Mouse (Mus musculus): Measurements from ENCODE around the gene Nudt7. TPM values are rescaled to one million over a fixed set of nuclear protein-coding genes. Genes with fewer than 3 reads are reported as not detected.

Gene Nudt7
- total and polyA plus RNA-seq, 2 experiments from 2014 or later, result 3.3 to 7.4 TPM

DNA sequence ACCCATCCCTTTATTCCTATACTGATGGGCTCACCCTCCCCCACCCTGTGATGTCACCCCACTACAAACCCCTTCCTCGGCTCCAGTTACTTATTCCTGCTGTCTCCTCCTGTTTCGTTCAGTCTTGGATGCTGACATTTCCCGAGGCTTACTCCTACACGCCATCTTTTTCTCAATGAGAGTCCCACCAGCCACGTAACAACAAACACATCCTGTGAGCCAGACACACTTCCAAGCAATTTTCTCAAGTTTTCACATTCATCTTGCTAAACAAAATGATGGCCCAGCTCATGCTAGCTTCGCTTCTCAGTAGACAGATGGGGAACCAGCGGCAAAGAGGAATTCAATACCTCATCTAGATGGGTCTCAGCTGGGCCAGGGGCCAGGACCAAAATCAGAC, 30.0 kb upstream of the Nudt7 start:
- H3K27me3 ChIP-seq (ENCODE audit: insufficient read depth, low read length), result no peaks in the 10 kb centered on the region
- no peaks in the 10 kb centered on the region for H3K4me1 ChIP-seq (ENCODE audit: insufficient read depth, low read length)
- H3K9ac ChIP-seq (replicated peaks; ENCODE audit: low read length), result no peak overlapping the region
- no peaks in the 10 kb centered on the region for H3K9me3 ChIP-seq (ENCODE audit: low read length)
- H3K4me3 ChIP-seq (ENCODE audit: low read length), result no peak overlapping the region
- no peaks in the 10 kb centered on the region for H3K36me3 ChIP-seq (ENCODE audit: insufficient read depth, low read length)
- no peak overlapping the region for H3K4me2 ChIP-seq (ENCODE audit: low read depth, low read length)
- H3K27ac ChIP-seq, result no peak overlapping the region
- 86% methylated on average over 7 of the region's 7 CpGs for WGBS
- no peak for TF ChIP-seq CTCF (IDR thresholded peaks at IDR 0.05; ENCODE audit: low read depth)
- ATAC-seq (no peak), DNase-seq (ENCODE audit: low spot score) (no peak)

GRCm38 (mm10) chr8:114105971-114106370, 27.4 kb upstream of the Nudt7 start:
- DNase-seq (ENCODE audit: low spot score) (no peak), ATAC-seq (no peak)
- H3K9me3 ChIP-seq (ENCODE audit: low read length), result no peaks in the 10 kb centered on the region
- no peak for TF ChIP-seq CTCF (IDR thresholded peaks at IDR 0.05; ENCODE audit: low read depth)
- H3K27ac ChIP-seq, result no peak overlapping the region
- no peak overlapping the region for H3K4me2 ChIP-seq (ENCODE audit: low read depth, low read length)
- WGBS, result 81% methylated on average over 5 of the region's 5 CpGs
- peaks cover 10% of the 10 kb centered on the region; the same call in 1 of the 2 replicates for H3K4me1 ChIP-seq (ENCODE audit: insufficient read depth, low read length)
- no peak overlapping the region for H3K4me3 ChIP-seq (ENCODE audit: low read length)
- no peak overlapping the region for H3K9ac ChIP-seq (replicated peaks; ENCODE audit: low read length)
- H3K36me3 ChIP-seq (ENCODE audit: insufficient read depth, low read length), result no peaks in the 10 kb centered on the region
- H3K27me3 ChIP-seq (ENCODE audit: insufficient read depth, low read length), result no peaks in the 10 kb centered on the region

DNA sequence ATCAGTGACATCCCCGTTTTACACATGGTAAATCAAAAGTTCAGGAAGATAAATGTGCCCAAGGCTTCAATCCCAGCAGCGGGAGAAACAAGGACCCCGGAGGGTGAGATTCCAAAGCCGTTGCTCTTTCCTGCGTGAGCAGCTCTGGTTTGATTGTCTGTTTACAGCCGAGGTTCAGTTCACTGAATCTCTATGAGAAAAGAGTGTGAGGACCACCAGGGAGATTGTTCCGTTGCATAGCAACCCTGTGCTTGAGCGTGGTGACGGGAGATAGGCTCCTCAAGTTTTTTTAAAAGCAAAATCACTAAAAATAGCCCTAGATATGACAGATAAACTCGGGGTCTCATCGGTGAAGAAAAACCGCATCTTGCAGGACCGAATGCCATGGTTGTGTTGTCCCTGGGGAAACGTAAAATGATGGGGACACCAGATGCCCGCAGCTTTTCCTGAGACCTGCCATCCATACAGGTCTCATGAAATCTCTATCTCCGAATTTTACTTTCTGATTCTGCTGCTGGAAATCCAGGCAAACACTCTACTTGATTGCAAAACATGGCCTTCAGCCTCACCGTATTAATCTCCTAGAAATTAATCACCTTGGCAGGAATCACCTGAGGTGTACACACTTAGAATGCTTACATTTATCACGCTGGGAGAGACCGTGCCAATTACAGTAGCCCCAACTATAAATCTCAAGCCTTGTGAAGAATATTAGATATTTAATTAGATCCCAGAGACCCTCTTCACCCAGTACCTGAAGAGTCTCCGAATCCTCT, 23.8 kb upstream of the Nudt7 start:
- Histone ChIP-seq H3K27ac (peak overlapping the region; percentile 67), H3K4me1 (ENCODE audit: insufficient read depth, low read length) (peaks cover 10% of the 10 kb centered on the region; the same call in 1 of the 2 replicates), H3K9ac (replicated peaks; ENCODE audit: low read length) (no peak overlapping the region), H3K4me3 (ENCODE audit: low read length) (no peak overlapping the region), H3K4me2 (ENCODE audit: low read depth, low read length) (peak overlapping the region; percentile 35), H3K27me3 (ENCODE audit: insufficient read depth, low read length) (no peaks in the 10 kb centered on the region), H3K36me3 (ENCODE audit: insufficient read depth, low read length) (no peaks in the 10 kb centered on the region), H3K9me3 (ENCODE audit: low read length) (no peaks in the 10 kb centered on the region)
- ATAC-seq (peak; percentile 71), DNase-seq (ENCODE audit: low spot score) (peak; percentile 78)
- TF ChIP-seq CTCF (IDR thresholded peaks at IDR 0.05; ENCODE audit: low read depth), result no peak
- 39% methylated on average over 20 of the region's 20 CpGs for WGBS

DNA sequence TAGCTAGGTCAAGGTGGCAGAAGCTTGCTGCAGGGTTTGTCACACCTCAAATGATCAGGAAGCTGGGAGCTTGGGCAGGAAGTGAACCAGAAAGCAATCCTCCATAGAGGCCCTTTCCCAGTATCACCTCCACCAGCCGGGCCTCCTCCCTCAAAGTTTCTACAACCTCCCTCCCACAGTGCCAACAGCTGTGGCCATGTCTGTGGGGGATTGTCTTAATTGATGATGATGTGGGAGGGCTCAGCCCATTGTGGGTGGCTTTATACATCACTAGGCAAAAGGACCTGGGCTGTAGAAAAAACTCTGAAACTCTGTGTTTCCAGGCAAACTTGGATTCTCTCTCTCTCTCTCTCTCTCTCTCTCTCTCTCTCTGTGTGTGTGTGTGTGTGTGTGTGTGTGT, 18.3 kb upstream of the Nudt7 start:
- ATAC-seq (no peak), DNase-seq (ENCODE audit: low spot score) (no peak)
- no peak overlapping the region for H3K4me3 ChIP-seq (ENCODE audit: low read length)
- H3K4me1 ChIP-seq (ENCODE audit: insufficient read depth, low read length), result no peaks in the 10 kb centered on the region
- H3K27me3 ChIP-seq (ENCODE audit: insufficient read depth, low read length), result no peaks in the 10 kb centered on the region
- H3K36me3 ChIP-seq (ENCODE audit: insufficient read depth, low read length), result no peaks in the 10 kb centered on the region
- no peak overlapping the region for H3K9ac ChIP-seq (replicated peaks; ENCODE audit: low read length)
- no peak overlapping the region for H3K27ac ChIP-seq
- WGBS, result 19% methylated on average over 1 of the region's 1 CpGs
- no peaks in the 10 kb centered on the region for H3K9me3 ChIP-seq (ENCODE audit: low read length)
- H3K4me2 ChIP-seq (ENCODE audit: low read depth, low read length), result no peak overlapping the region
- no peak for TF ChIP-seq CTCF (IDR thresholded peaks at IDR 0.05; ENCODE audit: low read depth)

GRCm38 (mm10) chr8:114116049-114116448, 17.3 kb upstream of the Nudt7 start:
- no peaks in the 10 kb centered on the region for H3K27me3 ChIP-seq (ENCODE audit: insufficient read depth, low read length)
- 2% methylated on average over 2 of the region's 2 CpGs for WGBS
- no peak for TF ChIP-seq CTCF (IDR thresholded peaks at IDR 0.05; ENCODE audit: low read depth)
- H3K4me2 ChIP-seq (ENCODE audit: low read depth, low read length), result no peak overlapping the region
- DNase-seq (ENCODE audit: low spot score) (peak; percentile 26), ATAC-seq (no peak)
- no peaks in the 10 kb centered on the region for H3K36me3 ChIP-seq (ENCODE audit: insufficient read depth, low read length)
- no peak overlapping the region for H3K4me3 ChIP-seq (ENCODE audit: low read length)
- no peaks in the 10 kb centered on the region for H3K4me1 ChIP-seq (ENCODE audit: insufficient read depth, low read length)
- H3K9me3 ChIP-seq (ENCODE audit: low read length), result no peaks in the 10 kb centered on the region
- no peak overlapping the region for H3K9ac ChIP-seq (replicated peaks; ENCODE audit: low read length)
- no peak overlapping the region for H3K27ac ChIP-seq

GRCm38 (mm10) chr8:114117439-114117838, 15.9 kb upstream of the Nudt7 start:
- ATAC-seq (no peak), DNase-seq (ENCODE audit: low spot score) (no peak)
- no peak overlapping the region for H3K4me3 ChIP-seq (ENCODE audit: low read length)
- TF ChIP-seq CTCF (IDR thresholded peaks at IDR 0.05; ENCODE audit: low read depth), result no peak
- H3K36me3 ChIP-seq (ENCODE audit: insufficient read depth, low read length), result no peaks in the 10 kb centered on the region
- H3K9me3 ChIP-seq (ENCODE audit: low read length), result no peaks in the 10 kb centered on the region
- no peak overlapping the region for H3K9ac ChIP-seq (replicated peaks; ENCODE audit: low read length)
- H3K4me2 ChIP-seq (ENCODE audit: low read depth, low read length), result no peak overlapping the region
- no peaks in the 10 kb centered on the region for H3K27me3 ChIP-seq (ENCODE audit: insufficient read depth, low read length)
- no peaks in the 10 kb centered on the region for H3K4me1 ChIP-seq (ENCODE audit: insufficient read depth, low read length)
- H3K27ac ChIP-seq, result no peak overlapping the region

- H3K4me3 ChIP-seq (ENCODE audit: low read length), result no peak overlapping the region
- H3K27me3 ChIP-seq (ENCODE audit: insufficient read depth, low read length), result no peaks in the 10 kb centered on the region
- no peaks in the 10 kb centered on the region for H3K36me3 ChIP-seq (ENCODE audit: insufficient read depth, low read length)
- ATAC-seq (no peak), DNase-seq (ENCODE audit: low spot score) (peak; percentile 15)
- no peak overlapping the region for H3K9ac ChIP-seq (replicated peaks; ENCODE audit: low read length)
- H3K4me1 ChIP-seq (ENCODE audit: insufficient read depth, low read length), result no peaks in the 10 kb centered on the region
- TF ChIP-seq CTCF (IDR thresholded peaks at IDR 0.05; ENCODE audit: low read depth), result no peak
- no peaks in the 10 kb centered on the region for H3K9me3 ChIP-seq (ENCODE audit: low read length)
- H3K4me2 ChIP-seq (ENCODE audit: low read depth, low read length), result no peak overlapping the region
- H3K27ac ChIP-seq, result no peak overlapping the region
- 65% methylated on average over 1 of the region's 1 CpGs for WGBS
Observed at GRCm38 (mm10) chr8:114121781-114122180, 11.6 kb upstream of the Nudt7 start.

Data from hindbrain, postnatal 0 days (tissue).